Comparison of ENCODE assay signal across 18 mouse cellular contexts in genomic region chr2:180941869-180942268, GRCm38 (mm10). TPM values are rescaled to one million over a fixed set of nuclear protein-coding genes. Genes with fewer than 3 reads are reported as not detected.
DNase-seq lines count a peak whose midpoint lies in the region; ATAC-seq lines count a peak whose summit lies in the region.
"Had no signal": no experiment of that assay in that cellular context is flagged by ENCODE, and none has a peak within 500 bp of the region (broad histone marks: within the 10 kb centered on the region; RNA-seq: fewer than 3 reads in every experiment).

No protein-coding gene starts in this region.

- no peak overlapping the region for H3K4me2 ChIP-seq in embryonic facial prominence, embryonic 14.5 days (ENCODE audit: low read depth, low read length)
- H3K4me2 ChIP-seq in hindbrain, embryonic 14.5 days (replicated peaks) = no peak overlapping the region
- no peak overlapping the region for H3K4me2 ChIP-seq in hindbrain, embryonic 12.5 days (replicated peaks)
- no peak overlapping the region for H3K4me2 ChIP-seq in midbrain, embryonic 14.5 days (ENCODE audit: low read length)

- H3K9me3 ChIP-seq in embryonic facial prominence, embryonic 14.5 days (ENCODE audit: control insufficient read depth, low read length) = no peaks in the 10 kb centered on the region
- no peaks in the 10 kb centered on the region for H3K9me3 ChIP-seq in embryonic facial prominence, embryonic 10.5 days
- H3K9me3 ChIP-seq in hindbrain, embryonic 14.5 days (ENCODE audit: control insufficient read depth, low read length) = no peaks in the 10 kb centered on the region
- no peaks in the 10 kb centered on the region for H3K9me3 ChIP-seq in hindbrain, embryonic 12.5 days (replicated peaks)
- no peaks in the 10 kb centered on the region for H3K9me3 ChIP-seq in midbrain, embryonic 14.5 days (ENCODE audit: control insufficient read depth, low read length)
- no peaks in the 10 kb centered on the region for H3K9me3 ChIP-seq in midbrain, embryonic 10.5 days (replicated peaks)

- no peaks in the 10 kb centered on the region for H3K36me3 ChIP-seq in embryonic facial prominence, embryonic 14.5 days (ENCODE audit: control insufficient read depth, insufficient read depth, low read length)
- peaks cover 11% of the 10 kb centered on the region for H3K36me3 ChIP-seq in embryonic facial prominence, embryonic 10.5 days (replicated peaks)
- peaks cover 25% of the 10 kb centered on the region for H3K36me3 ChIP-seq in hindbrain, embryonic 14.5 days (replicated peaks; ENCODE audit: control insufficient read depth, insufficient read depth)
- H3K36me3 ChIP-seq in hindbrain, embryonic 12.5 days = peaks cover 27% of the 10 kb centered on the region
- peaks cover 25% of the 10 kb centered on the region; the same call in 1 of the 2 replicates for H3K36me3 ChIP-seq in midbrain, embryonic 14.5 days (ENCODE audit: control insufficient read depth, insufficient read depth, low read length)
- H3K36me3 ChIP-seq in midbrain, embryonic 10.5 days = peaks cover 23% of the 10 kb centered on the region

- ATAC-seq in embryonic facial prominence, embryonic 14.5 days (ENCODE audit: low read depth) = no peak
- no peak for ATAC-seq in hindbrain, embryonic 14.5 days (ENCODE audit: low FRiP score)
- no peak for ATAC-seq in hindbrain, embryonic 12.5 days (ENCODE audit: low FRiP score)
- no peak for ATAC-seq in midbrain, embryonic 14.5 days (ENCODE audit: low FRiP score, low TSS enrichment)
- ATAC-seq: lung, postnatal 0 days; midbrain, embryonic 16.5 days had no signal

- DNase-seq in embryonic facial prominence, embryonic 14.5 days (ENCODE audit: low spot score) = peak; percentile 38
- DNase-seq in embryonic facial prominence, embryonic 10.5 days (ENCODE audit: low spot score) = no peak
- no peak for DNase-seq in hindbrain, embryonic 14.5 days (ENCODE audit: low spot score)
- peak; percentile 43 for DNase-seq in midbrain, embryonic 14.5 days
- DNase-seq in midbrain, embryonic 10.5 days (ENCODE audit: low spot score) = no peak
- peak; percentile 36 to 48 for DNase-seq in layer of hippocampus, postnatal 36 days
- no peak for DNase-seq in thymus, postnatal 4 days
- DNase-seq: adrenal gland, postnatal 25 days; cerebellum, adult 11-12 months; embryo, embryonic 11 days; gastrocnemius, postnatal 10 days; liver; thymus, adult 2 months had no signal

- no peak overlapping the region for H3K27ac ChIP-seq in embryonic facial prominence, embryonic 14.5 days (replicated peaks; ENCODE audit: low read depth, low read length)
- no peak overlapping the region for H3K27ac ChIP-seq in embryonic facial prominence, embryonic 10.5 days (replicated peaks)
- peak overlapping the region; percentile 41; the same call in 1 of the 2 replicates for H3K27ac ChIP-seq in hindbrain, embryonic 14.5 days
- H3K27ac ChIP-seq in hindbrain, embryonic 12.5 days = no peak overlapping the region
- H3K27ac ChIP-seq in midbrain, embryonic 14.5 days (replicated peaks; ENCODE audit: low read depth, low read length) = no peak overlapping the region
- no peak overlapping the region for H3K27ac ChIP-seq in midbrain, embryonic 10.5 days (replicated peaks)
- H3K27ac ChIP-seq: kidney, postnatal 0 days had no signal

- H3K4me3 ChIP-seq in embryonic facial prominence, embryonic 14.5 days (ENCODE audit: low read depth, low read length) = no peak overlapping the region
- no peak overlapping the region for H3K4me3 ChIP-seq in embryonic facial prominence, embryonic 10.5 days
- H3K4me3 ChIP-seq in hindbrain, embryonic 14.5 days (replicated peaks; ENCODE audit: low read length) = no peak overlapping the region
- no peak overlapping the region for H3K4me3 ChIP-seq in hindbrain, embryonic 12.5 days
- H3K4me3 ChIP-seq in midbrain, embryonic 14.5 days (replicated peaks; ENCODE audit: low read depth, low read length) = no peak overlapping the region
- H3K4me3 ChIP-seq in midbrain, embryonic 10.5 days = no peak overlapping the region

- H3K9ac ChIP-seq in embryonic facial prominence, embryonic 14.5 days (ENCODE audit: low read depth, low read length) = no peak overlapping the region
- H3K9ac ChIP-seq in hindbrain, embryonic 14.5 days = no peak overlapping the region
- H3K9ac ChIP-seq in hindbrain, embryonic 12.5 days = no peak overlapping the region
- no peak overlapping the region for H3K9ac ChIP-seq in midbrain, embryonic 14.5 days (replicated peaks; ENCODE audit: low read length)

- no peaks in the 10 kb centered on the region for H3K4me1 ChIP-seq in embryonic facial prominence, embryonic 14.5 days (ENCODE audit: control insufficient read depth, insufficient read depth, low read length)
- no peaks in the 10 kb centered on the region for H3K4me1 ChIP-seq in embryonic facial prominence, embryonic 10.5 days
- no peaks in the 10 kb centered on the region for H3K4me1 ChIP-seq in hindbrain, embryonic 14.5 days (replicated peaks; ENCODE audit: control insufficient read depth, insufficient read depth, low read length)
- H3K4me1 ChIP-seq in hindbrain, embryonic 12.5 days = no peaks in the 10 kb centered on the region
- no peaks in the 10 kb centered on the region for H3K4me1 ChIP-seq in midbrain, embryonic 14.5 days (ENCODE audit: control insufficient read depth, insufficient read depth, low read length)
- H3K4me1 ChIP-seq in midbrain, embryonic 10.5 days = no peaks in the 10 kb centered on the region

- H3K27me3 ChIP-seq in embryonic facial prominence, embryonic 14.5 days (replicated peaks; ENCODE audit: control insufficient read depth, insufficient read depth, low read length) = no peaks in the 10 kb centered on the region
- no peaks in the 10 kb centered on the region for H3K27me3 ChIP-seq in embryonic facial prominence, embryonic 10.5 days (replicated peaks; ENCODE audit: low read depth, poor library complexity, severe bottlenecking)
- no peaks in the 10 kb centered on the region for H3K27me3 ChIP-seq in hindbrain, embryonic 14.5 days (ENCODE audit: control insufficient read depth, insufficient read depth, low read length)
- H3K27me3 ChIP-seq in hindbrain, embryonic 12.5 days = no peaks in the 10 kb centered on the region
- H3K27me3 ChIP-seq in midbrain, embryonic 14.5 days (ENCODE audit: control insufficient read depth, insufficient read depth, low read length) = no peaks in the 10 kb centered on the region
- H3K27me3 ChIP-seq in midbrain, embryonic 10.5 days (ENCODE audit: low read depth, poor library complexity, severe bottlenecking) = no peaks in the 10 kb centered on the region

RNA-seq across cellular contexts. Expression of gene Nkain4, which starts 12.6 kb away (rescaled TPM):
- 17.0 and 20.7 TPM in 2 replicates for polyA plus RNA-seq in embryonic facial prominence, embryonic 14.5 days (2014; fragmentation: Nextera tagmentation; extraction: Ambion mirVana)
- polyA plus RNA-seq in embryonic facial prominence, embryonic 10.5 days (2016; fragmentation: Nextera tagmentation; extraction: Ambion mirVana) = 22.2 and 26.6 TPM in 2 replicates
- polyA plus RNA-seq in hindbrain, embryonic 14.5 days (2014; fragmentation: Nextera tagmentation; extraction: Ambion mirVana) = 78.6 and 85.5 TPM in 2 replicates
- 81.2 and 86.4 TPM in 2 replicates for polyA plus RNA-seq in hindbrain, embryonic 12.5 days (2016; fragmentation: Nextera tagmentation; extraction: Ambion mirVana)
- polyA plus RNA-seq in midbrain, embryonic 14.5 days (2014; fragmentation: Nextera tagmentation; extraction: Ambion mirVana) = 89.6 and 94.9 TPM in 2 replicates
- 43.7 and 59.7 TPM in 2 replicates for polyA plus RNA-seq in midbrain, embryonic 10.5 days (2016; fragmentation: Nextera tagmentation; extraction: Ambion mirVana)
- total RNA-seq in layer of hippocampus, postnatal 36 days (2021) = 10 to 100 TPM; 54.5 to 57.2 TPM

RNA-seq across cellular contexts. Expression of gene Birc7, which starts 13.0 kb away (rescaled TPM):
- 0.17 TPM in 1 of 2 replicates, not detected in the other for polyA plus RNA-seq in embryonic facial prominence, embryonic 14.5 days (2014; fragmentation: Nextera tagmentation; extraction: Ambion mirVana)
- 0.31 and 0.34 TPM in 2 replicates for polyA plus RNA-seq in embryonic facial prominence, embryonic 10.5 days (2016; fragmentation: Nextera tagmentation; extraction: Ambion mirVana)
- 0.33 TPM in 1 of 2 replicates, not detected in the other for polyA plus RNA-seq in hindbrain, embryonic 14.5 days (2014; fragmentation: Nextera tagmentation; extraction: Ambion mirVana)
- 0.41 TPM in 1 of 2 replicates, not detected in the other for polyA plus RNA-seq in hindbrain, embryonic 12.5 days (2016; fragmentation: Nextera tagmentation; extraction: Ambion mirVana)
- polyA plus RNA-seq in midbrain, embryonic 14.5 days (2014; fragmentation: Nextera tagmentation; extraction: Ambion mirVana) = 0.18 and 0.38 TPM in 2 replicates
- 0.48 and 0.56 TPM in 2 replicates for polyA plus RNA-seq in midbrain, embryonic 10.5 days (2016; fragmentation: Nextera tagmentation; extraction: Ambion mirVana)
- total RNA-seq in layer of hippocampus, postnatal 36 days (2021) = under 1 TPM in 1 of 2 experiments, not detected in 1; 0.33 TPM
- total RNA-seq: adrenal gland, postnatal 25 days; gastrocnemius, postnatal 10 days had no signal
- polyA plus RNA-seq: kidney, postnatal 0 days; lung, postnatal 0 days; midbrain, embryonic 16.5 days; small intestine, adult 2 months had no signal

RNA-seq across cellular contexts. Expression of gene Ythdf1, which starts 21.1 kb away (rescaled TPM):
- 59.2 and 62.2 TPM in 2 replicates for polyA plus RNA-seq in embryonic facial prominence, embryonic 14.5 days (2014; fragmentation: Nextera tagmentation; extraction: Ambion mirVana)
- polyA plus RNA-seq in embryonic facial prominence, embryonic 10.5 days (2016; fragmentation: Nextera tagmentation; extraction: Ambion mirVana) = 72.3 and 73.3 TPM in 2 replicates
- polyA plus RNA-seq in hindbrain, embryonic 14.5 days (2014; fragmentation: Nextera tagmentation; extraction: Ambion mirVana) = 50.0 and 56.6 TPM in 2 replicates
- 61.0 and 65.0 TPM in 2 replicates for polyA plus RNA-seq in hindbrain, embryonic 12.5 days (2016; fragmentation: Nextera tagmentation; extraction: Ambion mirVana)
- 44.4 and 59.1 TPM in 2 replicates for polyA plus RNA-seq in midbrain, embryonic 14.5 days (2014; fragmentation: Nextera tagmentation; extraction: Ambion mirVana)
- 51.9 and 61.4 TPM in 2 replicates for polyA plus RNA-seq in midbrain, embryonic 10.5 days (2016; fragmentation: Nextera tagmentation; extraction: Ambion mirVana)
- total RNA-seq in layer of hippocampus, postnatal 36 days (2021) = 10 to 100 TPM; 52.3 to 52.4 TPM

RNA-seq across cellular contexts. Expression of gene Arfgap1, which starts 25.2 kb away (rescaled TPM):
- polyA plus RNA-seq in embryonic facial prominence, embryonic 14.5 days (2014; fragmentation: Nextera tagmentation; extraction: Ambion mirVana) = 89.2 and 103 TPM in 2 replicates
- polyA plus RNA-seq in embryonic facial prominence, embryonic 10.5 days (2016; fragmentation: Nextera tagmentation; extraction: Ambion mirVana) = 87.3 and 87.7 TPM in 2 replicates
- 88.2 and 96.2 TPM in 2 replicates for polyA plus RNA-seq in hindbrain, embryonic 14.5 days (2014; fragmentation: Nextera tagmentation; extraction: Ambion mirVana)
- polyA plus RNA-seq in hindbrain, embryonic 12.5 days (2016; fragmentation: Nextera tagmentation; extraction: Ambion mirVana) = 100 TPM in 2 replicates
- polyA plus RNA-seq in midbrain, embryonic 14.5 days (2014; fragmentation: Nextera tagmentation; extraction: Ambion mirVana) = 86.6 and 92.4 TPM in 2 replicates
- 81.6 and 87.1 TPM in 2 replicates for polyA plus RNA-seq in midbrain, embryonic 10.5 days (2016; fragmentation: Nextera tagmentation; extraction: Ambion mirVana)
- total RNA-seq in layer of hippocampus, postnatal 36 days (2021) = 100 to 1,000 TPM; 121 to 130 TPM

RNA-seq across cellular contexts. Expression of gene Col20a1, which starts 44.5 kb away (rescaled TPM):
- polyA plus RNA-seq in embryonic facial prominence, embryonic 14.5 days (2014; fragmentation: Nextera tagmentation; extraction: Ambion mirVana) = 2.5 and 3.7 TPM in 2 replicates
- polyA plus RNA-seq in embryonic facial prominence, embryonic 10.5 days (2016; fragmentation: Nextera tagmentation; extraction: Ambion mirVana) = 0.26 and 0.62 TPM in 2 replicates
- polyA plus RNA-seq in hindbrain, embryonic 14.5 days (2014; fragmentation: Nextera tagmentation; extraction: Ambion mirVana) = 0.33 and 0.74 TPM in 2 replicates
- 1.8 and 2.1 TPM in 2 replicates for polyA plus RNA-seq in hindbrain, embryonic 12.5 days (2016; fragmentation: Nextera tagmentation; extraction: Ambion mirVana)
- 0.16 and 0.24 TPM in 2 replicates for polyA plus RNA-seq in midbrain, embryonic 14.5 days (2014; fragmentation: Nextera tagmentation; extraction: Ambion mirVana)
- polyA plus RNA-seq in midbrain, embryonic 10.5 days (2016; fragmentation: Nextera tagmentation; extraction: Ambion mirVana) = 0.14 and 0.52 TPM in 2 replicates
- total RNA-seq in layer of hippocampus, postnatal 36 days (2021) = 1 to 10 TPM; 2.5 to 3.2 TPM

Comparison
In these comparisons a context has a peak if more than half of its experiments do, and no peak if none do; other contexts are left out.
1. DNase-seq: peak in embryonic facial prominence, embryonic 14.5 days (single experiment), midbrain, embryonic 14.5 days (single experiment) and layer of hippocampus, postnatal 36 days (2 of 2); none in embryonic facial prominence, embryonic 10.5 days (single experiment), hindbrain, embryonic 14.5 days (single experiment), midbrain, embryonic 10.5 days (single experiment) and thymus, postnatal 4 days (single experiment).